Mouse (Mus musculus): ENCODE measurements around the gene Btn1a1. TPM values are rescaled to one million over a fixed set of nuclear protein-coding genes. Genes with fewer than 3 reads are reported as not detected.

The Btn1a1 gene
- polyA plus RNA-seq, 1 experiment from 2014 or later = 0.11 TPM

DNA sequence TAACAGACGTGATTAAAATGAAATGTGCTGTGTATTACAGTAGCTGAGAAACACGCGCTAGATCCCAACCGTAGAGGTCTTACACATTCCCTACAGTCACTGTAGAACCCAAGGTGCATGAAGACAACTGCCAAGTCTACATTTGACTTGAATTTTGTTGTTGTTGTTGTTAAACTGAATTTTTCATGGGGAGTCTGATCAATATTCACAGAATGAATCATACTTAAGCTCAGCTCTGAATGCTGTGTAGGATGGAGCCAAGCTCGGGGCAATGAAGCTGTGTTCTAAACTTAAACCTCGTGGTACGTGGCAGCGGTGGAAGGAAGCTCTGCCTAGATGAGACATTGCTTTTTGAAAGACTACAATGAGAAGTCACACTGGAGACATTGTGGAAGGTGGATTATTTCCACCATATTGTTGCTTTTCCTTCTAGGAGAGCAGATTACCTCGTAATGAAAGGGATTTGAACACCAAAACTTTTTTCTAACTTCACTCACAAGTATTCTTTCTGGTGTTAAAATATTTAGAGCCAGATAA is 36.4 kb upstream of the Btn1a1 start:
- no peaks in the 10 kb centered on the region for H3K27me3 ChIP-seq (ENCODE audit: insufficient read depth, low read length)
- peaks cover 27% of the 10 kb centered on the region for H3K4me1 ChIP-seq (ENCODE audit: insufficient read depth, low read length)
- H3K9ac ChIP-seq (replicated peaks; ENCODE audit: low read length) = no peak overlapping the region
- 31% methylated on average over 9 of the region's 9 CpGs for WGBS
- peak overlapping the region; percentile 45 for H3K4me2 ChIP-seq (replicated peaks; ENCODE audit: low read depth, low read length)
- ATAC-seq (ENCODE audit: low FRiP score, low TSS enrichment) = no peak
- no peak overlapping the region for H3K27ac ChIP-seq (ENCODE audit: low read length)
- H3K9me3 ChIP-seq (ENCODE audit: low read length) = no peaks in the 10 kb centered on the region
- peak overlapping the region; percentile 25 for H3K4me3 ChIP-seq (ENCODE audit: low read length)
- no peaks in the 10 kb centered on the region for H3K36me3 ChIP-seq (ENCODE audit: insufficient read depth, low read length)

DNA sequence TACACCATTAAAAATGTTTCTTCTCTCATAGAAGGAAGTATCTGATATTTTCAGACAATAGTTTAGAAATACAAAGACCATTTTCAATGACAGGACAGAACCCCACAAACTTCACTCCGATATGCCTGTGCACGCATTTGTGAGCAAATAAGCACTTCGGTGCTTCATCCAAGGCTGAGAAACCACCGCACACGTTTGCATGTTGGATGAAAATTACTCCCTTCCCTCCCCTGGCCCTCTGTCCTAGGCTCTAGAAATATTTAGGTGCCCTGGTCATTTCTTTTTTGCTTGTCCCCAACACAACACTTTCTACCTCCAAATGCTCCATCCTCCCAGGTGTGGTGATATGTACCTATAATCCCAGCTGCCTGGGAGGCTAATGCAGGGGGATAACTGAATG is 35.8 kb upstream of the Btn1a1 start:
- H3K27me3 ChIP-seq (ENCODE audit: insufficient read depth, low read length) = no peaks in the 10 kb centered on the region
- peak overlapping the region; percentile 25 for H3K4me3 ChIP-seq (ENCODE audit: low read length)
- H3K9me3 ChIP-seq (ENCODE audit: low read length) = no peaks in the 10 kb centered on the region
- H3K4me2 ChIP-seq (replicated peaks; ENCODE audit: low read depth, low read length) = peak overlapping the region; percentile 45
- no peak overlapping the region for H3K9ac ChIP-seq (replicated peaks; ENCODE audit: low read length)
- WGBS = 24% methylated on average over 5 of the region's 5 CpGs
- ATAC-seq (ENCODE audit: low FRiP score, low TSS enrichment) = no peak
- no peaks in the 10 kb centered on the region for H3K36me3 ChIP-seq (ENCODE audit: insufficient read depth, low read length)
- peaks cover 24% of the 10 kb centered on the region for H3K4me1 ChIP-seq (ENCODE audit: insufficient read depth, low read length)
- no peak overlapping the region for H3K27ac ChIP-seq (ENCODE audit: low read length)

DNA sequence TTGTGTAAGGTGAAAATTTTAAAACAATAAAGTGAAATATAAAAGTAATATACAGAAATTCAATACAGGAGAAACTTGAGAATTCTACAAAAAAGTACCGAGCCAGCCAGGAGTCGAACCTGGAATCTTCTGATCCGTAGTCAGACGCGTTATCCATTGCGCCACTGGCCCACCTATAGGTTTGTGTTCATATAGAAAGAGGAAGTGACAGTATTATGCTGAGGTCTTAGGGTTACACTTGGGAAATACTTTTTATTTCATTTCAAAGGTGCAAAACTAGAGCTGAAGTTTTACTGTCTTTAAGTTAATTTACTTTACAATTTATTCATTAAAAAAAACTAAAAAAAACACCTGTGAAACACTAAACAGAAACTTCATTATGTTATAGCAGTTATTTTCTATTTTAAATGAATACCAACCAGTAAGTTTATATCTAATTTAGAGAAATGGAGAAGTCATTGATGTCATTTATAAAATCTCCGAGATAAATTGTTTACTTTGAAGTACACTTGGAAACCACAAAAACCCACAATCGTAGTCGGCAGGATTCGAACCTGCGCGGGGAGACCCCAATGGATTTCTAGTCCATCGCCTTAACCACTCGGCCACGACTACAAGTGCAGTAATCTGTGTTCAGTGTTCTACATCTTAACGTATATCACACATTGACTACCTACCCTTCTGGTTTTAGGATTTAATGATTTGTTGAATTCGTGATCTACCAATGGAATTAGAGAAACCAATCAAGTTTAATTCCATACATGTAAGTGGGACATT is 34.9 kb upstream of the Btn1a1 start:
- Histone ChIP-seq H3K27ac (ENCODE audit: low read length) (no peak overlapping the region), H3K27me3 (ENCODE audit: insufficient read depth, low read length) (no peaks in the 10 kb centered on the region), H3K36me3 (ENCODE audit: insufficient read depth, low read length) (no peaks in the 10 kb centered on the region), H3K4me2 (replicated peaks; ENCODE audit: low read depth, low read length) (peak overlapping the region; percentile 45; the same call in 1 of the 2 replicates), H3K4me3 (ENCODE audit: low read length) (peak overlapping the region; percentile 6; the same call in 1 of the 2 replicates), H3K9me3 (ENCODE audit: low read length) (no peaks in the 10 kb centered on the region), H3K4me1 (ENCODE audit: insufficient read depth, low read length) (peaks cover 18% of the 10 kb centered on the region; the same call in 1 of the 2 replicates), H3K9ac (replicated peaks; ENCODE audit: low read length) (no peak overlapping the region)
- peak; percentile 69; the same call in 1 of the 2 replicates for ATAC-seq (ENCODE audit: low FRiP score, low TSS enrichment)
- 2% methylated on average over 17 of the region's 17 CpGs for WGBS

DNA sequence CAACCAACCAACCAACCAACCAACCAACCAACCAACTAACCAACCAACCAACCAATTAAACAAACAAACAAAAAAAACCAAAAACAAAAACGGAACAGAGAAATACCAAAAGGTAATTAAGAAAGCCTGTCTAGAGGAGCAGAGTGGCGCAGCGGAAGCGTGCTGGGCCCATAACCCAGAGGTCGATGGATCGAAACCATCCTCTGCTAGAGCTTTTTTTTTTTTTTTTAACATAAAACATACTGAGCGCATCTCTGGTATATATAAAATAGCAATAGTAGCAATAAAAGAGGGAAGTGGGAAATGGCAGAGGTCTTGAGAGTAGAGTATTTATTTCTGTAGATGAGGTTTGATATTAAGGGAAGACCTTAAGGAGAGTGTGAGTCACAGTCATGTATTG is 34.2 kb upstream of the Btn1a1 start:
- Histone ChIP-seq H3K4me3 (ENCODE audit: low read length) (no peak overlapping the region), H3K9ac (replicated peaks; ENCODE audit: low read length) (no peak overlapping the region), H3K4me2 (replicated peaks; ENCODE audit: low read depth, low read length) (no peak overlapping the region), H3K9me3 (ENCODE audit: low read length) (no peaks in the 10 kb centered on the region), H3K27ac (ENCODE audit: low read length) (no peak overlapping the region), H3K4me1 (ENCODE audit: insufficient read depth, low read length) (peaks cover 11% of the 10 kb centered on the region; the same call in 1 of the 2 replicates), H3K27me3 (ENCODE audit: insufficient read depth, low read length) (no peaks in the 10 kb centered on the region; the same call in 1 of the 2 replicates), H3K36me3 (ENCODE audit: insufficient read depth, low read length) (no peaks in the 10 kb centered on the region)
- no peak for ATAC-seq (ENCODE audit: low FRiP score, low TSS enrichment)
- WGBS = 27% methylated on average over 7 of the region's 7 CpGs

DNA sequence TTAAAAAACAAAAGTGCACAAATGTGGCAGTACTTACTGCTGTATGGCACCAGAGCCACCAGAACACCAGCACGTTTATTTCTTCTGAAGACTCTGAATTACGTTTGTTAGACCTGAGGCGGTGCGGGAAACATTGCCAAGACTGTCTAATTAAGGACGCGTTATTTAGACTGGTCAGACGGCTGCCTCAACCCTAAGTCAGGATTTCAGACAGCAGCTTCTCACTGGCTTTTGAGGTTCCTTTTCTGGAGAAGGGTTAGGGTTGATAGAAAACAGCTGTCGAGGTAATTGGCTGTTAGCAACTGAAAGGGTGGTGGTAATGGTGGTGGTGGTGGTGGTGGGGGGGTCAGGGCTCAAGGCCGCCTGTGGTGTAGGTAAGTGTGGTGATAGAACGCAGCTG is 33.0 kb upstream of the Btn1a1 start:
- 4% methylated on average over 10 of the region's 10 CpGs for WGBS
- ATAC-seq (ENCODE audit: low FRiP score, low TSS enrichment) = 0 out of 2 replicates have a peak, but pooled peaks have one; percentile 40
- H3K9ac ChIP-seq (replicated peaks; ENCODE audit: low read length) = peak overlapping the region; percentile 50
- H3K27me3 ChIP-seq (ENCODE audit: insufficient read depth, low read length) = no peaks in the 10 kb centered on the region; the same call in 1 of the 2 replicates
- peak overlapping the region; percentile 59 for H3K4me2 ChIP-seq (replicated peaks; ENCODE audit: low read depth, low read length)
- peak overlapping the region; percentile 45 for H3K4me3 ChIP-seq (ENCODE audit: low read length)
- H3K4me1 ChIP-seq (ENCODE audit: insufficient read depth, low read length) = 0 out of 2 replicates have a peak, but pooled peaks cover 11% of the 10 kb centered on the region
- no peaks in the 10 kb centered on the region for H3K36me3 ChIP-seq (ENCODE audit: insufficient read depth, low read length)
- no peaks in the 10 kb centered on the region for H3K9me3 ChIP-seq (ENCODE audit: low read length)
- H3K27ac ChIP-seq (ENCODE audit: low read length) = no peak overlapping the region

DNA sequence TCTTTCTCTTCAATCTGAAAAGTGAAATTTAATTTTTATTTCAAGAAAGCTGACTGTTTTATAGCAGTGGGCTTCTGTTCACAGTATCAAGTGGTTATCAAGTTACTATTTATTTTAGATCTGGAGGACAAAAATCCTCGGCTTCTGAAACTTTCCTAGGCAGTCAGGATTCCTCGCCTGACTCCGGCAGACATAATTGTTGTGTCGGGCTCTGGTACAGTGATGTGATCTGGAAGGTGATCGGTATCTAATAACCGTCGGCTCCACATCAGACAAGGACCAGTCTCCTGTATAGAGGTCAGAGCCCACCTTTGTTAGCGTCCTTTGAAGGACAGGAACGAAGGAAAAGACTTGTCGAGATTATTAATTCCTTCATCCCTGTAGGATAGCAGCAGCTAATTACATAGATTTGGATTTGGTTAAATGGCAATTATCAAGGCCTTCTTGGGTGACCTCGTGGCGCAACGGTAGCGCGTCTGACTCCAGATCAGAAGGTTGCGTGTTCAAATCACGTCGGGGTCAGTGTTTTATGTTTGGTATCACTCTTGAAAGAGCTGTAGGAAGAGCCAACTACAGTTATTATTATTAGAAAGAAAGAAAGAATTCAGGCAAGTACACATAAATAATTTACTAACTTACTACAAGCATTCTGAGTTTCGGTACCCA is 32.1 kb upstream of the Btn1a1 start:
- Histone ChIP-seq H3K36me3 (ENCODE audit: insufficient read depth, low read length) (no peaks in the 10 kb centered on the region), H3K27me3 (ENCODE audit: insufficient read depth, low read length) (no peaks in the 10 kb centered on the region; the same call in 1 of the 2 replicates), H3K27ac (ENCODE audit: low read length) (no peak overlapping the region), H3K9me3 (ENCODE audit: low read length) (no peaks in the 10 kb centered on the region), H3K9ac (replicated peaks; ENCODE audit: low read length) (no peak overlapping the region), H3K4me1 (ENCODE audit: insufficient read depth, low read length) (0 out of 2 replicates have a peak, but pooled peaks cover 11% of the 10 kb centered on the region), H3K4me2 (replicated peaks; ENCODE audit: low read depth, low read length) (peak overlapping the region; percentile 59), H3K4me3 (ENCODE audit: low read length) (peak overlapping the region; percentile 45)
- 5% methylated on average over 19 of the region's 19 CpGs for WGBS
- ATAC-seq (ENCODE audit: low FRiP score, low TSS enrichment) = no peak

DNA sequence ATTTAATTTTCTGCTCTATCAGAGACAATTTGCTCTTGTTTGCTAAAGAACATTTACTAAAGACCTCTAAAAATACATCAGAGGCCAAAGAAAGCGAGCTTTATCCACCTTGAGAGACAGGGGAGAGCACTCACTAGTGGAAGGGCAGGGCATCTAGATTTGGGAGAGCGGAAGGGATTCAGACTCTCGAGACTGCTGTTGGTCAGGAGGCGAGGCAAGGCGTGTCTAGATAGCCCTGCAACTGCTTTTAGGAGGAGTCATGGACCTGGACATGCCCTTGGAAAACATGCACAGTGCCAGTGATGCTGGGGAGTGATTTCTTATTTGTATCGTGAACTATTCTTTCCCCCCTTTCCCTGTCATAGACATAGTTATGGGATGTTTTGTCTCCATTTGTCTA is 29.8 kb upstream of the Btn1a1 start:
- H3K27me3 ChIP-seq (ENCODE audit: insufficient read depth, low read length) = no peaks in the 10 kb centered on the region; the same call in 1 of the 2 replicates
- no peak overlapping the region for H3K4me3 ChIP-seq (ENCODE audit: low read length)
- no peak overlapping the region for H3K9ac ChIP-seq (replicated peaks; ENCODE audit: low read length)
- 0 out of 2 replicates have a peak, but pooled peaks cover 8% of the 10 kb centered on the region for H3K4me1 ChIP-seq (ENCODE audit: insufficient read depth, low read length)
- H3K4me2 ChIP-seq (replicated peaks; ENCODE audit: low read depth, low read length) = no peak overlapping the region
- H3K27ac ChIP-seq (ENCODE audit: low read length) = no peak overlapping the region
- 82% methylated on average over 6 of the region's 6 CpGs for WGBS
- no peaks in the 10 kb centered on the region for H3K9me3 ChIP-seq (ENCODE audit: low read length)
- ATAC-seq (ENCODE audit: low FRiP score, low TSS enrichment) = no peak
- no peaks in the 10 kb centered on the region for H3K36me3 ChIP-seq (ENCODE audit: insufficient read depth, low read length)

DNA sequence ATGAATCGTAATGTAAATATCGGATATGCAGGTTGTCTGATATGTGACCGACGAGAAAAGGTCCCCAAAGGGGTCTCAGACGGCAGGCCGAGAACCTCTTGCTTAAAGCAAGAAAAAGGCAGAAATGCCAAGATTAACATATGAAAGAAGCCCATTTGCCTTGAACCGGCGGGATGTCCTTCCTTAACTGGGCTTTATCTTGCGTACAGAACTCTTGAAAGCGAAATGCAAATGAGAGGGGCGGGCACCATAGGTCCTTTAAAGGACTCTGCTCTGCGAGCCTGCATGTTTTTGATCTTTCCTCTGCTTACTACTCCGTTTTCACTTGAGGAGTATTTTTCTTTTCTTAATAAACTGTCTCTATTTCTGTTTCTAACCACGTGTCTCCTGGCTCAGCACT is 26.3 kb upstream of the Btn1a1 start:
- peaks cover 10% of the 10 kb centered on the region; the same call in 1 of the 2 replicates for H3K4me1 ChIP-seq (ENCODE audit: insufficient read depth, low read length)
- H3K9ac ChIP-seq (replicated peaks; ENCODE audit: low read length) = peak overlapping the region; percentile 48; the same call in 1 of the 2 replicates
- 11% methylated on average over 14 of the region's 14 CpGs for WGBS
- ATAC-seq (ENCODE audit: low FRiP score, low TSS enrichment) = no peak
- no peaks in the 10 kb centered on the region for H3K36me3 ChIP-seq (ENCODE audit: insufficient read depth, low read length)
- H3K9me3 ChIP-seq (ENCODE audit: low read length) = no peaks in the 10 kb centered on the region
- H3K27me3 ChIP-seq (ENCODE audit: insufficient read depth, low read length) = no peaks in the 10 kb centered on the region; the same call in 1 of the 2 replicates
- peak overlapping the region; percentile 44 for H3K4me3 ChIP-seq (ENCODE audit: low read length)
- no peak overlapping the region for H3K27ac ChIP-seq (ENCODE audit: low read length)
- H3K4me2 ChIP-seq (replicated peaks; ENCODE audit: low read depth, low read length) = peak overlapping the region; percentile 57

DNA sequence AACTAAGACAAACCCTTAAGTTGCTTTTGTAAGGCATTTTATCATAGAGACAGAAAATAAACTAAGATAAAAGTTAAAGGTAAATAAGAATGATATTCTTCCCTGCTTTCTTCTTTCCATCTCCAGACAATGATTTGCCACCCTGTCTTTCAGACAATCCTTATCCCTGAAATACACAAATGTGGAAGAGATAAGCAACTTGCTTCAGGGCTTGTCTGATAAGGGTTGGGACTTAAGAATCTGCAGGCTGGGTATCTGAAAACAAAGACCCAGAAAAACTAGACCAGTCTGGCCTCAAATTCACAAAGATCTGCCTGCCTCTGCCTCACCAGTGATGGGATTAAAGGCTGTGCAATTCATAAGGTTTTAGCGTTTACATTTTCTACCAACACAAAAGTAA is 25.6 kb upstream of the Btn1a1 start:
- Histone ChIP-seq H3K4me1 (ENCODE audit: insufficient read depth, low read length) (peaks cover 10% of the 10 kb centered on the region; the same call in 1 of the 2 replicates), H3K27me3 (ENCODE audit: insufficient read depth, low read length) (no peaks in the 10 kb centered on the region; the same call in 1 of the 2 replicates), H3K4me2 (replicated peaks; ENCODE audit: low read depth, low read length) (no peak overlapping the region), H3K4me3 (ENCODE audit: low read length) (no peak overlapping the region), H3K9me3 (ENCODE audit: low read length) (no peaks in the 10 kb centered on the region), H3K9ac (replicated peaks; ENCODE audit: low read length) (no peak overlapping the region), H3K27ac (ENCODE audit: low read length) (no peak overlapping the region), H3K36me3 (ENCODE audit: insufficient read depth, low read length) (no peaks in the 10 kb centered on the region)
- ATAC-seq (ENCODE audit: low FRiP score, low TSS enrichment) = no peak
- WGBS = 22% methylated on average over 1 of the region's 1 CpGs

Data from kidney, embryonic 16.5 days (tissue).